Mouse (Mus musculus) ovary, adult 18-20 months (tissue): ENCODE measurements around the gene Slc39a10.
"Not testable (repeated sequence)": the region's sequence is repeated elsewhere in the genome, so short reads cannot be mapped to it uniquely, and the experiment has no call there.

Experiments
- DNase-seq: peaks from one replicate; pipeline ENCODE4 v3.0.0; 2022; ENCODE audit warnings: low spot score, mixed read lengths

Slc39a10 gene

DNA sequence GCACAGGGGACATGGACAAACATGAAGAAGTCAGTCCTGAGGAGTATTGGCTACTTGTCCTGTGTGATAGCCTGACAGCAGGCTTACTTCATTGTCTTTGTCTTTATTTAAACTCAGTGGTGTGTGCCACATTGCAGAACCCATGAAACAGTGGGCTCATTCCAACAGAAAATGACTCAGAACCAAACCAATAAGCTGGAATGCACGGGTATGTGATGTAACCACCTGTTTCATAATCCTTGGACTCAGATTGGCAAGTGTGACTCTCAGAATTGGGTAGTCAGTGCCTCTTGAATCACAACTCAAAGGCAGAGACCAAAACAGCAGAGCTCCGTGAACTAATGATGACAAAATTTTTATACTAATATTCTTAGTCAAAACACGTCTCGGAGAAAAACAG lies 110.4 kb downstream of the Slc39a10 start:
- DNase-seq: peak; percentile 1

DNA sequence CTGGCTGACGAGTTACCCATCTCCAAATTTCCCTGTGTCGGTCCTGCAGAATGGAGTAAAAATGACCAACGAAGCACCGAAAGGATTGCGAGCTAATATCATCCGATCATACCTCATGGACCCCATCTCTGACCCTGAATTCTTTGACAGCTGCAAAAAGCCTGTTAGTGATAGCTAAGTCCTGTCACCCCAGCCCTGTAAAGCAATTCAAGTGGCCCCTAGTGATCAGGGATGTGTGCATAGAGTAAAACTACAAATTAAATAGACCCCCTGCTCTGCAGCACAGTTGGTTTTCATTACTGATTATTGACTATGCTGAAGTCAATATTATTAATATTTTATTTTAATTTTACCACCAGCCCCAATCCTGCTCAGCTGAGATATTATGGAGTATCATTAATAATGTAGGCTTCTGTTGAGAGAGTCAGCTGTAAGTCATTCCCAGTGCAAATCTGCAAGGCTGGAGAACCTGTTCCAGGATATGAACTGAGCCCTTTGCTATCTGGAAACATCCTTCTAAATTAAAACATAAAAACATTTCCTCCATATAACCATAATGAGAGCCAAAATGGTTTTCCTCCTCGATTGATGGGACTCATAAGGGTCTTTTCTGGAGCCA lies 122.5 kb downstream of the Slc39a10 start:
- not testable (repeated sequence) for DNase-seq

DNA sequence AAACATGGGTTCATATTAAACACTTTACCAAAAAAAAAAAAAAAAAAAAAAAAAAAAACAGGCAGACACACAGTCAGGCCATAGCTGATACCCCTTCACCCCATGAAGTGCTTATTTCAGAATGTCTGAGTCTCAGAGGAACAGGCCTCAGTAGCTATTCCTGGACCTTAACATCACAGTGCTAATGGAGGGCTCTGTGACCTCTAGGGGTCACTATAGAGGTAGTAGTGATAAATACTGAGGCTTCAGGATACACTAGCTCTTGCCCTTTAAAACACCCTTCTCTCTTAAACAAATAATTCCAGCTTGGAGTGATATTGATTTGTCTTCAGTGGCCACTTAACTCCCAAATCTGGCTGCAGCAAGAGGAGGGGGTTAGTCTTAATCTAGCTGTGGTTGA lies 123.3 kb downstream of the Slc39a10 start:
- DNase-seq: not testable (repeated sequence)

DNA sequence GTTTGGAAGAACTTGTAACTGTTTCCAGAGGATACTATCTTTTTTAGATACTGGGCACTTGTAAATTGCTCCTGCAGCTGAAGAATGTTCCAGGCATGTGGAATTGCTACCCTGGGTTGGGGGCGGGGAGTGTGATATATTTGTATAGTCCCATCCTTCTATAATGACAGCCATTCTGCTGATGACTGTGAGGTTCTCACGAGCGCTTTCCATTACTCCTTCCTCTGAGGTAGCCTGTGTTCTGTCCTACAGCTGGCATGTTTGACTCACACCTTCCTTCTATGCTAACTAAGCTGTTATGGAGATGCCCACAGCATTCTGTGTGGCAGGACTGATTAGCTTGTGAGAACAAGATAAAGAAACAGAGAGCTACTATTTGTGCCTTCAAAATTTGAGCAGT lies 128.1 kb downstream of the Slc39a10 start:
- DNase-seq: not testable (repeated sequence)
